Mouse (Mus musculus): ENCODE data around the gene Cdca5. TPM values are rescaled to one million over a fixed set of nuclear protein-coding genes. Genes with fewer than 3 reads are reported as not detected.
"Not testable (repeated sequence)": the region's sequence is repeated elsewhere in the genome, so short reads cannot be mapped to it uniquely, and the experiment has no call there.

Gene Cdca5
- polyA plus RNA-seq, 1 experiment, result 50.5 TPM

- Histone ChIP-seq H3K27ac (ENCODE audit: insufficient read depth, low read length) (no peak overlapping the region), H3K9me3 (replicated peaks; ENCODE audit: control insufficient read depth, insufficient read depth, low read length, poor library complexity, severe bottlenecking) (no peaks in the 10 kb centered on the region), H3K4me1 (ENCODE audit: control insufficient read depth, insufficient read depth, low read length) (no peaks in the 10 kb centered on the region), H3K36me3 (ENCODE audit: control insufficient read depth, insufficient read depth, low read length, poor library complexity, severe bottlenecking) (0 out of 2 replicates have a peak, but pooled peaks cover 2% of the 10 kb centered on the region), H3K9ac (ENCODE audit: low read depth, poor library complexity, severe bottlenecking) (no peak overlapping the region), H3K4me3 (ENCODE audit: low read depth, low read length) (no peak overlapping the region), H3K27me3 (ENCODE audit: control insufficient read depth, insufficient read depth, low read length, poor library complexity, severe bottlenecking) (no peaks in the 10 kb centered on the region)
- TF ChIP-seq CTCF (IDR thresholded peaks at IDR 0.05; ENCODE audit: low read depth, low read length) (no peak), POLR2A (IDR thresholded peaks at IDR 0.05; ENCODE audit: insufficient read depth, low read length) (no peak), EP300 (IDR thresholded peaks at IDR 0.05; ENCODE audit: insufficient read depth, low read depth, low read length) (no peak)
Measured at GRCm38 (mm10) chr19:6132171-6132827, 47.5 kb downstream of the Cdca5 start.

GRCm38 (mm10) chr19:6133197-6133596 is 48.4 kb downstream of the Cdca5 start:
- H3K4me1 ChIP-seq (ENCODE audit: control insufficient read depth, insufficient read depth, low read length); H3K27ac ChIP-seq (ENCODE audit: insufficient read depth, low read length); H3K27me3 ChIP-seq (ENCODE audit: control insufficient read depth, insufficient read depth, low read length, poor library complexity, severe bottlenecking); H3K9ac ChIP-seq (ENCODE audit: low read depth, poor library complexity, severe bottlenecking); H3K4me3 ChIP-seq (ENCODE audit: low read depth, low read length); H3K36me3 ChIP-seq (ENCODE audit: control insufficient read depth, insufficient read depth, low read length, poor library complexity, severe bottlenecking); H3K9me3 ChIP-seq (replicated peaks; ENCODE audit: control insufficient read depth, insufficient read depth, low read length, poor library complexity, severe bottlenecking): not testable (repeated sequence)

- H3K9ac ChIP-seq (ENCODE audit: low read depth, poor library complexity, severe bottlenecking), result no peak overlapping the region
Measured at GRCm38 (mm10) chr19:6136397-6136796, 51.6 kb downstream of the Cdca5 start.

GRCm38 (mm10) chr19:6139701-6140100 is 54.9 kb downstream of the Cdca5 start:
- TF ChIP-seq POLR2A (IDR thresholded peaks at IDR 0.05; ENCODE audit: insufficient read depth, low read length) (no peak), EP300 (IDR thresholded peaks at IDR 0.05; ENCODE audit: insufficient read depth, low read depth, low read length) (no peak), CTCF (IDR thresholded peaks at IDR 0.05; ENCODE audit: low read depth, low read length) (no peak)

More at GRCm38 (mm10) chr19:6136397-6136796, 51.6 kb downstream of the Cdca5 start:
- Histone ChIP-seq H3K9me3 (replicated peaks; ENCODE audit: control insufficient read depth, insufficient read depth, low read length, poor library complexity, severe bottlenecking) (no peaks in the 10 kb centered on the region), H3K4me3 (ENCODE audit: low read depth, low read length) (no peak overlapping the region), H3K36me3 (ENCODE audit: control insufficient read depth, insufficient read depth, low read length, poor library complexity, severe bottlenecking) (0 out of 2 replicates have a peak, but pooled peaks cover 2% of the 10 kb centered on the region), H3K4me1 (ENCODE audit: control insufficient read depth, insufficient read depth, low read length) (no peaks in the 10 kb centered on the region), H3K27me3 (ENCODE audit: control insufficient read depth, insufficient read depth, low read length, poor library complexity, severe bottlenecking) (no peaks in the 10 kb centered on the region), H3K27ac (ENCODE audit: insufficient read depth, low read length) (no peak overlapping the region)
- TF ChIP-seq POLR2A (IDR thresholded peaks at IDR 0.05; ENCODE audit: insufficient read depth, low read length) (no peak), EP300 (IDR thresholded peaks at IDR 0.05; ENCODE audit: insufficient read depth, low read depth, low read length) (no peak), CTCF (IDR thresholded peaks at IDR 0.05; ENCODE audit: low read depth, low read length) (no peak)

DNA sequence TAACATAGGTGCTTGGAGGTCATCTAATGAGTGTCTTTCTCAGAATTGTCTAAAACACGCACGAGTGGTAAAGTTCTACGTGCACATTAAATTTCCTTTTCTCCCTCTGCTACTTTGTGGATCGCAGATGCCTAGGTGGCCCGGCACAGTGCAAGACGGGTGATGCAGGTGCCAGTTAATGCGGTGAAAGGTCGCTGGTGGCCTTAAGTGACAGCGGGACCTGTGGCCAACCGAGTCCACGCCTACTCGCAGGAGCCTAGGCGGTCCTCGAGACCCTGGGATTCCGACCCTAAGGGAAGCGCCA is 55.5 kb downstream of the Cdca5 start:
- peak overlapping the region; percentile 87 for H3K9ac ChIP-seq (ENCODE audit: low read depth, poor library complexity, severe bottlenecking)
- peak overlapping the region; percentile 96 for H3K4me3 ChIP-seq (ENCODE audit: low read depth, low read length)
- no peaks in the 10 kb centered on the region for H3K36me3 ChIP-seq (ENCODE audit: control insufficient read depth, insufficient read depth, low read length, poor library complexity, severe bottlenecking)
- TF ChIP-seq POLR2A (IDR thresholded peaks at IDR 0.05; ENCODE audit: insufficient read depth, low read length) (no peak), CTCF (IDR thresholded peaks at IDR 0.05; ENCODE audit: low read depth, low read length) (no peak), EP300 (IDR thresholded peaks at IDR 0.05; ENCODE audit: insufficient read depth, low read depth, low read length) (no peak)
- H3K4me1 ChIP-seq (ENCODE audit: control insufficient read depth, insufficient read depth, low read length), result no peaks in the 10 kb centered on the region
- H3K9me3 ChIP-seq (replicated peaks; ENCODE audit: control insufficient read depth, insufficient read depth, low read length, poor library complexity, severe bottlenecking), result no peaks in the 10 kb centered on the region
- H3K27me3 ChIP-seq (ENCODE audit: control insufficient read depth, insufficient read depth, low read length, poor library complexity, severe bottlenecking), result no peaks in the 10 kb centered on the region
- H3K27ac ChIP-seq (ENCODE audit: insufficient read depth, low read length), result peak overlapping the region; percentile 46

More at GRCm38 (mm10) chr19:6139701-6140100, 54.9 kb downstream of the Cdca5 start:
- no peak overlapping the region for H3K27ac ChIP-seq (ENCODE audit: insufficient read depth, low read length)
- H3K36me3 ChIP-seq (ENCODE audit: control insufficient read depth, insufficient read depth, low read length, poor library complexity, severe bottlenecking), result no peaks in the 10 kb centered on the region
- H3K27me3 ChIP-seq (ENCODE audit: control insufficient read depth, insufficient read depth, low read length, poor library complexity, severe bottlenecking), result no peaks in the 10 kb centered on the region
- H3K9me3 ChIP-seq (replicated peaks; ENCODE audit: control insufficient read depth, insufficient read depth, low read length, poor library complexity, severe bottlenecking), result no peaks in the 10 kb centered on the region
- H3K4me1 ChIP-seq (ENCODE audit: control insufficient read depth, insufficient read depth, low read length), result no peaks in the 10 kb centered on the region
- H3K9ac ChIP-seq (ENCODE audit: low read depth, poor library complexity, severe bottlenecking), result 0 out of 2 replicates have a peak overlapping the region, but pooled peaks have one; percentile 87
- H3K4me3 ChIP-seq (ENCODE audit: low read depth, low read length), result peak overlapping the region; percentile 19; the same call in 1 of the 2 replicates

GRCm38 (mm10) chr19:6140678-6141393 is 56.1 kb downstream of the Cdca5 start, which contains the start of gene Batf2:
Gene Batf2 (plus strand): TSS chr19:6140983.
- Histone ChIP-seq H3K4me1 (ENCODE audit: control insufficient read depth, insufficient read depth, low read length) (no peaks in the 10 kb centered on the region), H3K9ac (ENCODE audit: low read depth, poor library complexity, severe bottlenecking) (peak within 1 kb of the TSS; percentile 87), H3K9me3 (replicated peaks; ENCODE audit: control insufficient read depth, insufficient read depth, low read length, poor library complexity, severe bottlenecking) (no peaks in the 10 kb centered on the region), H3K4me3 (ENCODE audit: low read depth, low read length) (peak within 1 kb of the TSS; percentile 96), H3K27me3 (ENCODE audit: control insufficient read depth, insufficient read depth, low read length, poor library complexity, severe bottlenecking) (no peaks in the 10 kb centered on the region), H3K27ac (ENCODE audit: insufficient read depth, low read length) (peak within 1 kb of the TSS; percentile 94), H3K36me3 (ENCODE audit: control insufficient read depth, insufficient read depth, low read length, poor library complexity, severe bottlenecking) (no peaks in the 10 kb centered on the region)
- peak; percentile 69 for TF ChIP-seq CTCF (IDR thresholded peaks at IDR 0.05; ENCODE audit: low read depth, low read length)
- peak; percentile 47; the same call in 1 of the 2 replicates for TF ChIP-seq EP300 (IDR thresholded peaks at IDR 0.05; ENCODE audit: insufficient read depth, low read depth, low read length)
- no peak for TF ChIP-seq POLR2A (IDR thresholded peaks at IDR 0.05; ENCODE audit: insufficient read depth, low read length)

All from ES-Bruce4 (cell line).